Mouse (Mus musculus) brain, embryonic 14.5 days (tissue): Measurements from ENCODE around the gene Ang2.
"Not testable (repeated sequence)": the region's sequence is repeated elsewhere in the genome, so short reads cannot be mapped to it uniquely, and the experiment has no call there.

Experiments used
- CTCF ChIP-seq: fragments of 200-500 bp; IDR thresholded peaks from 2 replicates; pipeline ENCODE4 v1.5.1; 2012; ENCODE audit warnings: inconsistent platforms, mild to moderate bottlenecking, moderate library complexity, borderline replicate concordance; ENCODE audit not compliant: insufficient read depth, insufficient read length; ENCODE audit errors: extremely low read depth
- POLR2A ChIP-seq: fragments of 200-500 bp; IDR thresholded peaks from 2 replicates; pipeline ENCODE4 v1.6.1; 2012; ENCODE audit warnings: mild to moderate bottlenecking, inconsistent platforms, borderline replicate concordance; ENCODE audit not compliant: poor library complexity, insufficient read depth, insufficient read length, severe bottlenecking; ENCODE audit errors: extremely low read depth

GRCm38 (mm10) chr14:51172947-51173346, 26.0 kb downstream of the Ang2 start:
- not testable (repeated sequence) for TF ChIP-seq CTCF, POLR2A
